Mouse (Mus musculus) embryonic facial prominence, embryonic 13.5 days (tissue): ENCODE results near the gene Prh1. TPM values are rescaled to one million over a fixed set of nuclear protein-coding genes. Genes with fewer than 3 reads are reported as not detected.
"Not testable (repeated sequence)": the region's sequence is repeated elsewhere in the genome, so short reads cannot be mapped to it uniquely, and the experiment has no call there.

Experiments
- ATAC-seq: fragments of 200-750 bp; cut with Nextera tagmentation; 2 replicates; pipeline ENCODE4 v1.8.0; 2017; ENCODE audit warnings: low read depth; ENCODE audit not compliant: insufficient number of reproducible peaks, insufficient read depth, low FRiP score, low TSS enrichment
- H3K27ac ChIP-seq: fragments of 300-500 bp; sonication (generic); 2 replicates; pipeline ENCODE4 v1.5.1; 2015; ENCODE audit warnings: moderate library complexity, mild to moderate bottlenecking, inconsistent platforms
- H3K27me3 ChIP-seq: fragments of 300-500 bp; sonication (generic); 2 replicates; pipeline ENCODE4 v1.6.1; 2015; ENCODE audit warnings: mild to moderate bottlenecking, inconsistent platforms
- H3K36me3 ChIP-seq: fragments of 300-500 bp; sonication (generic); 2 replicates; pipeline ENCODE4 v1.6.1; 2015; ENCODE audit warnings: mild to moderate bottlenecking, inconsistent platforms
- H3K4me1 ChIP-seq: fragments of 300-500 bp; sonication (generic); 2 replicates; pipeline ENCODE4 v1.6.1; 2015; ENCODE audit warnings: inconsistent platforms
- H3K4me2 ChIP-seq: fragments of 300-500 bp; sonication (generic); 2 replicates; pipeline ENCODE4 v1.6.1; 2015; ENCODE audit warnings: moderate library complexity, mild to moderate bottlenecking, inconsistent platforms
- H3K4me3 ChIP-seq: fragments of 300-500 bp; sonication (generic); 2 replicates; pipeline ENCODE4 v1.5.1; 2015; ENCODE audit warnings: mild to moderate bottlenecking, inconsistent platforms
- H3K9ac ChIP-seq: fragments of 300-500 bp; sonication (generic); 2 replicates; pipeline ENCODE4 v1.6.1; 2015; ENCODE audit warnings: mild to moderate bottlenecking, inconsistent platforms
- H3K9me3 ChIP-seq: fragments of 300-500 bp; sonication (generic); 2 replicates; pipeline ENCODE4 v1.6.1; 2016; ENCODE audit warnings: inconsistent platforms
- WGBS: fragments of 180-500 bp; shearing (Covaris S2); methylation state at CpG from one replicate; pipeline ENCODE4 v1.1.7; 2015; ENCODE audit warnings: mixed read lengths; 5-methylcytosine and 5-hydroxymethylcytosine counted together
- polyA plus RNA-seq: library from polyadenylated mRNA; unstranded; fragments of >200 nt; fragmentation: Nextera tagmentation; extraction: Ambion mirVana; gene quantifications from 2 replicates; pipeline ENCODE4 v1.2.1, GENCODE M21; 2015

Prh1 gene
- polyA plus RNA-seq, result not detected in 2 replicates

DNA sequence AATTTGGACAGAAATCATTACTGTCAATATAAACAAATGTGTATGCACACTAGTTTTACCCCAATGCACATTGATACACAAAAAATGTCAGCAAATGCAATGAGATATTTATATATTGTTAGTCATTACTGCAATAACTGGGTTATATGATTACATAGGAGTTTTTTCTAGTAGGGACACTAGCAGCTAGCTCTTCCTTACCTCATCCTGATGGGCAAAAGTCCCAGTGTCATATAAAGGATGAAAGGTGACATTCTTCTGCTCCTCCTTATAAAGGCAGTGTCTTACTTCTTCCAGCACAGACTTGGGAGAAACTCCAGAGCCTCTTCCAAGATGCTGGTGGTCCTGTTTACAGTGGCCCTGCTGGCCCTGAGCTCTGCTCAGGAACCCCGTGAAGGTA lies at the start of gene Prh1:
Prh1 (plus strand) TSS at position 301 of the 400 bp plus-strand sequence.
- 75% methylated on average over 1 of the region's 1 CpGs for WGBS
- H3K4me1 ChIP-seq, H3K36me3 ChIP-seq, H3K4me2 ChIP-seq, ATAC-seq, H3K27ac ChIP-seq, H3K27me3 ChIP-seq, H3K9ac ChIP-seq, H3K9me3 ChIP-seq, H3K4me3 ChIP-seq: not testable (repeated sequence)

DNA sequence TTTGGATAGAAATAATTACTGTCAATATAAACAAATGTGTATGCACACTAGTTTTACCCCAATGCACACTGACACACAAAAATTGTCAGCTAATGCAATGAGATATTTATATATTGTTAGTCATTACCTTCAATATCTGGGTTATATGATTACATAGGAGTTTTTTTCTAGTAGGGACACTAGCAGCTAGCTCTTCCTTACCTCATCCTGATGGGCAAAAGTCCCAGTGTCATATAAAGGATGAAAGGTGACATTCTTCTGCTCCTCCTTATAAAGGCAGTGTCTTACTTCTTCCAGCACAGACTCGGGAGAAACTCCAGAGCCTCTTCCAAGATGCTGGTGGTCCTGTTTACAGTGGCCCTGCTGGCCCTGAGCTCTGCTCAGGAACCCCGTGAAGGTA lies 26.0 kb downstream of the Prh1 start, which contains the start of gene Prp2:
Prp2 (plus strand) TSS at position 301 of the 400 bp plus-strand sequence.
- not testable (repeated sequence) for H3K27ac ChIP-seq, H3K4me3 ChIP-seq, H3K36me3 ChIP-seq, H3K4me2 ChIP-seq, ATAC-seq, H3K4me1 ChIP-seq, H3K9ac ChIP-seq, H3K9me3 ChIP-seq, H3K27me3 ChIP-seq
- 62% methylated on average over 2 of the region's 2 CpGs for WGBS

Other genes with a start within 250 kb of the Prh1 start
- not detected in 2 replicates for gene Gm8882, start 205.7 kb upstream of the Prh1 start, polyA plus RNA-seq
- not detected in 2 replicates for gene Prp2, start 26.1 kb downstream of the Prh1 start, polyA plus RNA-seq
- gene A630073D07Rik, start 81.7 kb downstream of the Prh1 start, polyA plus RNA-seq, result not detected in 2 replicates
- not detected in 2 replicates for gene Tas2r120, start 87.1 kb downstream of the Prh1 start, polyA plus RNA-seq
- not detected in 2 replicates for gene Tas2r121, start 131.2 kb downstream of the Prh1 start, polyA plus RNA-seq
- gene Tas2r122, start 142.1 kb downstream of the Prh1 start, polyA plus RNA-seq, result not detected in 2 replicates
- not detected in 2 replicates for gene Tas2r115, start 168.2 kb downstream of the Prh1 start, polyA plus RNA-seq
- not detected in 2 replicates for gene Tas2r124, start 184.9 kb downstream of the Prh1 start, polyA plus RNA-seq
- gene Tas2r102, start 192.3 kb downstream of the Prh1 start, polyA plus RNA-seq, result not detected in 2 replicates
- gene Tas2r136, start 208.4 kb downstream of the Prh1 start, polyA plus RNA-seq, result not detected in 2 replicates
- gene Tas2r117, start 233.0 kb downstream of the Prh1 start, polyA plus RNA-seq, result not detected in 2 replicates